Mouse (Mus musculus): ENCODE measurements around the gene Rexo1. TPM values are rescaled to one million over a fixed set of nuclear protein-coding genes. Genes with fewer than 3 reads are reported as not detected.

The Rexo1 gene
- polyA plus RNA-seq, 1 experiment from 2014 or later, result 34.5 TPM

DNA sequence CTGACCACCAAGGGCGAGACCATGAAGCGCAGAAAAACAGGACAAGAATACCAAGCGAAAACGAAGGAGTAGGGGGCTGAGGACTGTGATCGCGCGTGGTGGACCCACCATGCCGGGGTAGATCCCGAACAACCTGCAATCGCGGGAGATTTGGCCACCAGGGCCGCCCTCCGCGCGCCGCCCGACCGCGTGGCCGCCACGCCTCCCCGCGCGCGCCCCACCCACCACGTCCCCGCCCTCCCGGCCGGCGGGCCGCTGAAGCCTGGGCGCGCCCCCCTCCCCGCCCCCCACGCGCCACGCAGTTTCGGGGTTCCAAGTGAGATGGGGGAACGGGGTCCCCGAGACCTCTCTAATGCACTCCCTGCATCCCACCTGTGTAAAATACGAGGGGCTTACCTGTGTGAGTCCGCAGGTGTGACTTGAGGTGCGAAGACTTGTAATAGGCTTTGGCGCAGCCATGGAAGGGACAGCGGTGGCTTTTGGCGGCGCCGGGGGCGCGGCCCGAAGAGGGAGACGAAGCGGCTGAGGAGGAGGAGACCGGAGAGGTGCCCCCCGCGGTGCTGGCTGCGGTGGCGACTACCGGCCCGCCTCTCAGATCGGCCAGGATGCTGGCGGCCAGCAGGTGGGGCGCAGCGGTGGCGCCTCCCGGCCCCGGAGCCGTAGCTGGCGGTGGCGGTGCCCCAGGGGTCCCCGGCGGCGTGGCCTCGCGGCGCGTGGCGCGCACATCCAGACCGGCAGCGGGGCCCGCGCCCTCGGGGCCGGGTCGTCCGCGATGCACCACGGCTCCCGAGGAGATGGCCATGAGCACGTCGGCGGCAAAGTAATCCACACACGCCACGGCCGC, 15.2 kb upstream of the Rexo1 start:
- 0 out of 2 replicates have a peak, but pooled peaks have one; percentile 2 for TF ChIP-seq CTCF (IDR thresholded peaks at IDR 0.05; ENCODE audit: low read depth)
- no peaks in the 10 kb centered on the region for H3K36me3 ChIP-seq (ENCODE audit: insufficient read depth)
- H3K9me3 ChIP-seq (ENCODE audit: low read depth, low read length), result no peaks in the 10 kb centered on the region
- H3K4me1 ChIP-seq (ENCODE audit: insufficient read depth), result peaks cover 16% of the 10 kb centered on the region
- under 1% methylated on average over 92 of the region's 96 CpGs for WGBS
- H3K27ac ChIP-seq (ENCODE audit: low read depth), result peak overlapping the region; percentile 95
- peak overlapping the region; percentile 76 for H3K4me2 ChIP-seq
- H3K4me3 ChIP-seq (ENCODE audit: low read depth, low read length), result peak overlapping the region; percentile 87
- peak; percentile 5 for ATAC-seq (ENCODE audit: insufficient read depth)
- H3K27me3 ChIP-seq (ENCODE audit: insufficient read depth, low read length), result no peaks in the 10 kb centered on the region
- peak; percentile 76 for DNase-seq
- peak overlapping the region; percentile 69 for H3K9ac ChIP-seq

DNA sequence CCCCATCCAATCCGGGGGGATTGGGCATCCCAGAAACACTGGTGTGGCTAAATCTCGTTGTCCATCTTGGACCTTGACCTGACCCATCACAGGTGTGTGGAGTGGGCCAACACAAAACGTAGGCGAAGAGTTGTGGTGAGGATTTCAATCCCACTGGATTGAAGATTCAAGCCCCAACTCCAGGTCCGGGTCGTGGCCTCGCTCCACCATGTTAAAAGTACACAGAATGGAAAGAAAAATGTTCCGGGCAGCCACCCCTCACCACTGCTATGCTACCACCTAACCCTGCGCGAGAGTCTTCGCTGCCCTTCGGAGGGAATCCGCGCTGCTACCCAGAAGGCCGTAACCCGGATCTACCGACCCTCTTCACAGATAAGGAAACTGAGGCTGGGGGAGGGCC, 14.6 kb upstream of the Rexo1 start:
- Histone ChIP-seq H3K9ac (peak overlapping the region; percentile 69), H3K27me3 (ENCODE audit: insufficient read depth, low read length) (no peaks in the 10 kb centered on the region), H3K9me3 (ENCODE audit: low read depth, low read length) (no peaks in the 10 kb centered on the region), H3K27ac (ENCODE audit: low read depth) (no peak overlapping the region), H3K4me1 (ENCODE audit: insufficient read depth) (peaks cover 22% of the 10 kb centered on the region), H3K4me2 (peak overlapping the region; percentile 76), H3K4me3 (ENCODE audit: low read depth, low read length) (peak overlapping the region; percentile 87), H3K36me3 (ENCODE audit: insufficient read depth) (no peaks in the 10 kb centered on the region)
- ATAC-seq (ENCODE audit: insufficient read depth), result no peak
- no peak for TF ChIP-seq CTCF (IDR thresholded peaks at IDR 0.05; ENCODE audit: low read depth)
- DNase-seq, result no peak
- WGBS, result 9% methylated on average over 17 of the region's 17 CpGs

DNA sequence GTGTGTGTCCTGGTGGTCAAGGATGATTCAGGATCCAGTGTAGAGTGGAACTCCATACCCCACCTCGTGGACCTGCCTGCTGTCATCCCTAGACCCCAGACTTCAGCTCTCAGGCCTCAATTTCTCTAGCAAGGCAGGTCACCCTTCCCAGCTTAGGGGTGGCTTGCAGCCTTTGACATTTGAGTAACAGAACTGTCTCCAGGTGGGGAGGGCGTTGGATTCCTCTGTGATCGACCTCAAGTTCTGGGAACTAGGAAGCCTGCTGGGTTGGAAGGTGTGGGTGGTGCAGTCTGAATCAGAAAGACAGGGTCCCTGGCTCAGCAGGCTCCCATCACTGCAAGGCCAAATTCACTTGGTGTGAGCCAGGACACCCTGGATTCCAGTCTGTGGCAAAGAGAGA, 13.5 kb upstream of the Rexo1 start:
- no peak overlapping the region; the same call in 1 of the 2 replicates for H3K9ac ChIP-seq
- H3K36me3 ChIP-seq (ENCODE audit: insufficient read depth), result no peaks in the 10 kb centered on the region
- peak overlapping the region; percentile 87; the same call in 1 of the 2 replicates for H3K4me3 ChIP-seq (ENCODE audit: low read depth, low read length)
- TF ChIP-seq CTCF (IDR thresholded peaks at IDR 0.05; ENCODE audit: low read depth), result no peak
- peak overlapping the region; percentile 76 for H3K4me2 ChIP-seq
- peaks cover 28% of the 10 kb centered on the region for H3K4me1 ChIP-seq (ENCODE audit: insufficient read depth)
- H3K27ac ChIP-seq (ENCODE audit: low read depth), result no peak overlapping the region
- 73% methylated on average over 3 of the region's 3 CpGs for WGBS
- no peaks in the 10 kb centered on the region for H3K9me3 ChIP-seq (ENCODE audit: low read depth, low read length)
- DNase-seq, result no peak
- no peaks in the 10 kb centered on the region for H3K27me3 ChIP-seq (ENCODE audit: insufficient read depth, low read length)
- no peak for ATAC-seq (ENCODE audit: insufficient read depth)

GRCm38 (mm10) chr10:80573944-80574343, 12.6 kb upstream of the Rexo1 start:
- Histone ChIP-seq H3K4me3 (ENCODE audit: low read depth, low read length) (no peak overlapping the region), H3K27ac (ENCODE audit: low read depth) (peak overlapping the region; percentile 55), H3K4me1 (ENCODE audit: insufficient read depth) (peaks cover 27% of the 10 kb centered on the region), H3K36me3 (ENCODE audit: insufficient read depth) (no peaks in the 10 kb centered on the region), H3K9me3 (ENCODE audit: low read depth, low read length) (no peaks in the 10 kb centered on the region), H3K4me2 (0 out of 2 replicates have a peak overlapping the region, but pooled peaks have one; percentile 8), H3K27me3 (ENCODE audit: insufficient read depth, low read length) (no peaks in the 10 kb centered on the region), H3K9ac (peak overlapping the region; percentile 31)
- TF ChIP-seq CTCF (IDR thresholded peaks at IDR 0.05; ENCODE audit: low read depth), result no peak
- DNase-seq (no peak), ATAC-seq (ENCODE audit: insufficient read depth) (no peak)
- WGBS, result 48% methylated on average over 9 of the region's 9 CpGs

GRCm38 (mm10) chr10:80572477-80572876, 11.1 kb upstream of the Rexo1 start:
- Histone ChIP-seq H3K4me3 (ENCODE audit: low read depth, low read length) (no peak overlapping the region), H3K9ac (no peak overlapping the region), H3K4me2 (no peak overlapping the region; the same call in 1 of the 2 replicates), H3K27me3 (ENCODE audit: insufficient read depth, low read length) (no peaks in the 10 kb centered on the region), H3K27ac (ENCODE audit: low read depth) (0 out of 2 replicates have a peak overlapping the region, but pooled peaks have one; percentile 62), H3K9me3 (ENCODE audit: low read depth, low read length) (no peaks in the 10 kb centered on the region), H3K4me1 (ENCODE audit: insufficient read depth) (peaks cover 25% of the 10 kb centered on the region), H3K36me3 (ENCODE audit: insufficient read depth) (peaks cover 13% of the 10 kb centered on the region)
- TF ChIP-seq CTCF (IDR thresholded peaks at IDR 0.05; ENCODE audit: low read depth), result no peak
- 70% methylated on average over 2 of the region's 2 CpGs for WGBS
- ATAC-seq (ENCODE audit: insufficient read depth) (no peak), DNase-seq (no peak)

GRCm38 (mm10) chr10:80570871-80571836, 9.8 kb upstream of the Rexo1 start:
- WGBS, result 20% methylated on average over 30 of the region's 30 CpGs
- H3K9me3 ChIP-seq (ENCODE audit: low read depth, low read length), result no peaks in the 10 kb centered on the region
- H3K4me3 ChIP-seq (ENCODE audit: low read depth, low read length), result peak overlapping the region; percentile 18
- H3K9ac ChIP-seq, result peak overlapping the region; percentile 46
- H3K4me2 ChIP-seq, result peak overlapping the region; percentile 52
- peak overlapping the region; percentile 62 for H3K27ac ChIP-seq (ENCODE audit: low read depth)
- peaks cover 29% of the 10 kb centered on the region for H3K4me1 ChIP-seq (ENCODE audit: insufficient read depth)
- H3K27me3 ChIP-seq (ENCODE audit: insufficient read depth, low read length), result no peaks in the 10 kb centered on the region
- ATAC-seq (ENCODE audit: insufficient read depth), result 0 out of 2 replicates have a peak, but pooled peaks have one; percentile 15
- peak; percentile 44 for DNase-seq
- peaks cover 13% of the 10 kb centered on the region for H3K36me3 ChIP-seq (ENCODE audit: insufficient read depth)
- no peak for TF ChIP-seq CTCF (IDR thresholded peaks at IDR 0.05; ENCODE audit: low read depth)

Measured in lung, embryonic 14.5 days (tissue).